Mouse (Mus musculus) intestine, embryonic 16.5 days (tissue): ENCODE data around the gene Fbf1. TPM values are rescaled to one million over a fixed set of nuclear protein-coding genes. Genes with fewer than 3 reads are reported as not detected.
"Not testable (repeated sequence)": the region's sequence is repeated elsewhere in the genome, so short reads cannot be mapped to it uniquely, and the experiment has no call there.

Experiments
- ATAC-seq: fragments of 200-750 bp; cut with Nextera tagmentation; 2 replicates; pipeline ENCODE4 v1.8.0; 2017; ENCODE audit warnings: moderate TSS enrichment, moderate library complexity
- H3K27ac ChIP-seq: fragments of 300-500 bp; sonication (generic); 2 replicates; pipeline ENCODE4 v1.5.1; 2014; ENCODE audit warnings: mild to moderate bottlenecking, low read length
- H3K27me3 ChIP-seq: fragments of 300-500 bp; sonication (generic); replicated peaks from 2 replicates; pipeline ENCODE4 v1.6.1; 2014; ENCODE audit warnings: low read length, control low read depth, mixed read lengths; ENCODE audit not compliant: control insufficient read depth, insufficient read depth
- H3K36me3 ChIP-seq: fragments of 300-500 bp; sonication (generic); 2 replicates; pipeline ENCODE4 v1.6.1; 2014; ENCODE audit warnings: low read length, control low read depth; ENCODE audit not compliant: control insufficient read depth, insufficient read depth
- H3K4me1 ChIP-seq: fragments of 300-500 bp; sonication (generic); 2 replicates; pipeline ENCODE4 v1.6.1; 2014; ENCODE audit warnings: low read length, control low read depth, mixed read lengths; ENCODE audit not compliant: control insufficient read depth, insufficient read depth
- H3K4me2 ChIP-seq: fragments of 300-500 bp; sonication (generic); 2 replicates; pipeline ENCODE4 v1.6.1; 2014; ENCODE audit warnings: low read depth, low read length, control low read depth
- H3K4me3 ChIP-seq: fragments of 300-500 bp; sonication (generic); 2 replicates; pipeline ENCODE4 v1.5.1; 2014; ENCODE audit warnings: mild to moderate bottlenecking, low read length
- H3K9ac ChIP-seq: fragments of 300-500 bp; sonication (generic); 2 replicates; pipeline ENCODE4 v1.6.1; 2014; ENCODE audit warnings: low read depth, low read length
- H3K9me3 ChIP-seq: fragments of 300-500 bp; sonication (generic); 2 replicates; pipeline ENCODE4 v1.6.1; 2016; ENCODE audit warnings: low read length, control low read depth; ENCODE audit not compliant: control insufficient read depth
- WGBS: fragments of 180-500 bp; shearing (Covaris S2); extraction: QIAGEN DNeasy Blood & Tissue Kit; methylation state at CpG from one replicate; pipeline ENCODE4 v1.1.7; 2014; 5-methylcytosine and 5-hydroxymethylcytosine counted together
- polyA plus RNA-seq: library from polyadenylated mRNA; unstranded; fragments of >200 nt; fragmentation: Nextera tagmentation; extraction: Ambion mirVana; gene quantifications from 2 replicates; pipeline ENCODE4 v1.2.1, GENCODE M21; 2015

The Fbf1 gene
- polyA plus RNA-seq, 1 experiment from 2014 or later = 15.4 TPM

- H3K9ac ChIP-seq = peak overlapping the region; percentile 60
- H3K36me3 ChIP-seq = no peaks in the 10 kb centered on the region
- 22% methylated on average over 11 of the region's 11 CpGs for WGBS
- H3K9me3 ChIP-seq = no peaks in the 10 kb centered on the region
- ATAC-seq = peak; percentile 42
- no peaks in the 10 kb centered on the region for H3K27me3 ChIP-seq
- no peak overlapping the region for H3K4me3 ChIP-seq
- peaks cover 65% of the 10 kb centered on the region for H3K4me1 ChIP-seq
- H3K4me2 ChIP-seq = peak overlapping the region; percentile 35
- peak overlapping the region; percentile 91 for H3K27ac ChIP-seq
These were observed 66.0 kb downstream of the Fbf1 start for GRCm38 (mm10) chr11:116101931-116102381.

DNA sequence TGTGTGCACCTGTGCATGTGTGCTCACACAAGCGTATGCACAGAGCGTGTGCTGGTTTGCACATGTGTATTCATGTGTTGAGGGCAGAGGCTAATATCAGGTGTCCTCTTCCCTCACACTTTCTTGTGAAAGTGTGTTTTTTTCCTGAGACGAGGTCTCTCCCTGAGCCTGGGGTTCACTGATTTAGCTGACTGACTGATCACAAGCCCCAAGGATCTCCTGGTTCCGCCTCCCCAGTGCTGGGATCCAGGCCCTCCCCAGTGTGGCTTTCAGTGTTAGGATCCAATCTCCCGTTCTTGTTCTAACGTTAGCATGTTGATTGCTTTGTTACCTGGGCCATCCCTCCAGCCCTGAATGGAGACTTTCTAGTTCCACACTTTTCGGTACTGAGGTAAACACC, 67.1 kb downstream of the Fbf1 start:
- no peak overlapping the region for H3K4me3 ChIP-seq
- H3K36me3 ChIP-seq = no peaks in the 10 kb centered on the region
- H3K27ac ChIP-seq = peak overlapping the region; percentile 91
- H3K9ac ChIP-seq = 0 out of 2 replicates have a peak overlapping the region, but pooled peaks have one; percentile 8
- H3K27me3 ChIP-seq = no peaks in the 10 kb centered on the region
- H3K9me3 ChIP-seq = peaks cover 4% of the 10 kb centered on the region
- 82% methylated on average over 7 of the region's 7 CpGs for WGBS
- H3K4me2 ChIP-seq = no peak overlapping the region
- peaks cover 53% of the 10 kb centered on the region for H3K4me1 ChIP-seq
- no peak for ATAC-seq

DNA sequence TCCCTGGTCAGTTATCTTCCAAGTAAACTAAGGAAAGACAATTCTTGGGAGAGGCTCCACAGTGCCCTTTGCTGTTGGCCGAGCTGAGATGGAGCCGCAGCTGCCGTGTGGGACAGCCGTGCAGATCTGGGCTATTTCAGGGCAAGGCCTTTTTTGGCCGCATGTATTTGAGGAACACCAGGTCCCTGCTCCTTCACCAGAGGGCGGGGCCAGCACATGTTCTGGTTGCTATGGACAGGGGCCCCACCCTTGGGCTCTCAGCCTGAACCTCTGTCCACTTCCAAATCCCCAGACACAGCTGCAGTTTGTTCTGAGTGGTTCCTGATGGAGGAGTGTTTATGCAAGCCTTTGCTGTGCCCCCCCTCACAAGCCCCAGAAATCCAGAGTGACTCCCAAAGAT, 67.6 kb downstream of the Fbf1 start:
- Histone ChIP-seq H3K9ac (peak overlapping the region; percentile 8; the same call in 1 of the 2 replicates), H3K9me3 (peaks cover 4% of the 10 kb centered on the region), H3K27ac (peak overlapping the region; percentile 91), H3K36me3 (no peaks in the 10 kb centered on the region), H3K4me1 (peaks cover 52% of the 10 kb centered on the region), H3K4me2 (no peak overlapping the region), H3K27me3 (no peaks in the 10 kb centered on the region), H3K4me3 (no peak overlapping the region)
- peak; percentile 41 for ATAC-seq
- 29% methylated on average over 6 of the region's 6 CpGs for WGBS

DNA sequence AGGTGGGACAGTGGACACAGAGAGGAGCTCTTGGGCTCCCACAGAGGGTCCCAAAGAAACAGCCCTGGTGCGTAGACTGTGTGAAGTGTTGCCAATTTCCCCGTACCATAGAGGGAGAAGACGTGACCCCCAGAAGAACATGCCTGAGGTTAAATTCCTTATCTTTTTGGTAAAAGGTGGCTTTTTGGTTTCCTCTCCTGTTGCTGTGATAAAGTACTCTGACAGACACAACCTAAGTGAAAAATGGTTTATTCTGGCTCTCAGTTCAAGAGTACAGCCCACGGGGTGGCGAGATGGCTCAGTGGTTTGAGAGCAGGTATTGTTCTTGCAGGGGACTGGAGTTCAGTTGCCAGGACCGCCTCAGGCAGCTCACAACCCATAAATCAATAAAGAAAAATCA, 68.5 kb downstream of the Fbf1 start:
- H3K27me3 ChIP-seq = no peaks in the 10 kb centered on the region
- no peak overlapping the region for H3K4me3 ChIP-seq
- ATAC-seq = no peak
- no peak overlapping the region for H3K4me2 ChIP-seq
- H3K4me1 ChIP-seq = peaks cover 49% of the 10 kb centered on the region
- 86% methylated on average over 6 of the region's 6 CpGs for WGBS
- no peaks in the 10 kb centered on the region for H3K36me3 ChIP-seq
- H3K9ac ChIP-seq = no peak overlapping the region
- H3K27ac ChIP-seq = peak overlapping the region; percentile 36
- H3K9me3 ChIP-seq = peaks cover 4% of the 10 kb centered on the region

DNA sequence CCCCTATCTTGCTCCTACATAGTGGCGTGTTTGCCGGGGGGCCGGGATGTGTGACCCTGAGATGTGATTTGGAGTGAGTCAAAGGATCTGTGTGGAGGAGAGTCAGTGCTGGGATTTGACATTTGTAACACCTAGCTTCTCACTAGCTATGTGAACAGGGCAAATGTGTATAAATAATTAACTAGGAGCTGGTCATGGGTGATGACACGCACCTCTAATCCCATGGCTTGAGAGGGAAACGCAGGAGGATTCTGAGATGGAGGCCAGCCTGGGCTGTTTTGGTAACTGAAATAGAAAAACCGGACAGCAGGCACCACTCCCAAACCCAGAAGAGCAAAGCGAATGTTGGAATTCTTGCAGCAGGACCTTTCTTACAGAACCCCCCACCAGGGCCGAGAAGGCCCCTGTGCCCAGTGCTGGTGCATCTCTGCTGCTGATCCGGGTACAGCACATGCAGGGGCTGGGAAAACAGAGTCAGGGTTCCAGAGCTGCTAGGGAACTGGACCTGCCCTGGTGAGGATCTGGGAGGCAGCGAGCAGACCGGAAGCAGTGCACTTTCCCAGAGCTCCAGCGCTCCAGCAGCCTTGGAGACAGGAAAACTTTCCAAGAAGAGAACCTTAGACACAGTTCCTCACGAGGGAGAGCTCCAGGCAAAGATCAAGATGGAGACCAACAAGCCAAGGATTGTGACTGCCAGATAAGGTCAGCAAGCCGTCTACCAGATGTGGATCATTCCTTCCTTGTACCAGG, 69.1 kb downstream of the Fbf1 start:
- WGBS = 56% methylated on average over 14 of the region's 14 CpGs
- Histone ChIP-seq H3K4me3 (no peak overlapping the region), H3K4me2 (no peak overlapping the region), H3K27ac (peak overlapping the region; percentile 36), H3K9ac (no peak overlapping the region), H3K36me3 (no peaks in the 10 kb centered on the region), H3K9me3 (peaks cover 4% of the 10 kb centered on the region), H3K27me3 (no peaks in the 10 kb centered on the region), H3K4me1 (peaks cover 44% of the 10 kb centered on the region)
- ATAC-seq = no peak

- H3K4me3 ChIP-seq = no peak overlapping the region
- H3K4me2 ChIP-seq = no peak overlapping the region
- H3K27me3 ChIP-seq = no peaks in the 10 kb centered on the region
- peaks cover 4% of the 10 kb centered on the region for H3K9me3 ChIP-seq
- no peak overlapping the region for H3K9ac ChIP-seq
- WGBS = 85% methylated on average over 5 of the region's 5 CpGs
- H3K4me1 ChIP-seq = peaks cover 24% of the 10 kb centered on the region
- no peaks in the 10 kb centered on the region for H3K36me3 ChIP-seq
- ATAC-seq = no peak
- no peak overlapping the region for H3K27ac ChIP-seq
These were observed 71.5 kb downstream of the Fbf1 start for GRCm38 (mm10) chr11:116096213-116097108.

DNA sequence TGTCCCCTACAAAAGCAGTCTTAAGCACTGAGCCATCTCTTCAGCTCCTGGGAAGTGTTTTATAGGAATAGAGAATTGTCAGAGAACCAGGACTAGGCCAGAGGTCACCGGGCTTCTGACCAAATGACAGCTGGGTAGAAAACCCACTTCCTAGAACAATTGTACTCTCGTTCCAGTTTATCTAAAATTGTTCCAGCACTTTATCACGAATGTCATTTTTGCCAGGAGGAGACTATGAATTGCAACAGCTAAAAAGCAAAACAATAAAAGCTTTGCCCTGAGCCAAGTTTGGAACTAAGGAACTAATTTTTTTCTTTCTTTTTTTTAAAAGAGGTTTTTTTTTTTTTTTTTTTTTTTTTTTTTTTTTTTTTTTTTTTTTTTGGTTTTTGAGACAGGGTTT, 72.4 kb downstream of the Fbf1 start:
- ATAC-seq = no peak
- WGBS = 53% methylated on average over 3 of the region's 3 CpGs
- no peak overlapping the region for H3K4me2 ChIP-seq
- H3K27me3 ChIP-seq = no peaks in the 10 kb centered on the region
- no peak overlapping the region for H3K27ac ChIP-seq
- no peaks in the 10 kb centered on the region for H3K36me3 ChIP-seq
- peaks cover 16% of the 10 kb centered on the region for H3K4me1 ChIP-seq
- no peak overlapping the region for H3K9ac ChIP-seq
- no peak overlapping the region for H3K4me3 ChIP-seq
- H3K9me3 ChIP-seq = peaks cover 4% of the 10 kb centered on the region

DNA sequence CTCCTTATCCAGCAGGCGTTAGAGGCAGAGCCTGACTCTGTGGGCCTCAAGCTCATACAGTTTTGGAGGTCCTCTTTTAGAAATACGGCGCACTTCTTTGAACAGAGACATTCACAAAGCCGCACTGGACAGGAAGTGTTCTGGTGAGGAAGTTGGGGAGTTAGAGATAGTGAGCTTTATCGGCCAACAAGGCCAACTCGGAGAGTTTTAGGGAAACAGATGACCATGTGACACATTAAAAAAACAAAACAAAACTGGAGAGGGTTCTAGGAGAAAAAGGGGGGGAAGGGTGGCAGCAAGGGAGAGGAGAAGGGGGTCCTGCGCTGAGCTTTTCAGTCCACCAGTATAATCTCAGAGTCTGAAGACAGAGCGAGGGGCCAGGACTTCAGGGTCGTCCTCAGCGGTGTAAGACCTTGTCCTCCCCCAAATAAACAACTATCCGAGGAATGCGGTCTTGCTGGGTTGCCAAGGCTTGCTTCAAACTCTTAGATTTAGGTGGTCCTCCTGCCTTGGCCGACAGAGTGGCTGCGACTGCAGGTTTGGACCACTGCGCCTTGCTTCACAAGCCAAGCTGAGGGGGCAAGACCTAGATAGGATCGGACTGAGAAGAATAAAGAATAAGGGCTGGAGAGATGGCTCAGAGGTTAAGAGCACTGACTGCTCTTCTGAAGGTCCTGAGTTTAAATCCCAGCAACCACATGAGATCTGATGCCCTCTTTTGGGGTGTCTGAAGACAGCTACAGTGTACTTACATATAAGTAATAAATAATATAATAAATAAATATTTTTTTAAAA, 74.0 kb downstream of the Fbf1 start:
- Histone ChIP-seq H3K4me2 (no peak overlapping the region), H3K27ac (no peak overlapping the region; the same call in 1 of the 2 replicates), H3K27me3 (no peaks in the 10 kb centered on the region), H3K9me3 (peaks cover 4% of the 10 kb centered on the region), H3K4me1 (peaks cover 5% of the 10 kb centered on the region; the same call in 1 of the 2 replicates), H3K4me3 (no peak overlapping the region), H3K9ac (no peak overlapping the region), H3K36me3 (no peaks in the 10 kb centered on the region)
- no peak for ATAC-seq
- 45% methylated on average over 16 of the region's 16 CpGs for WGBS

DNA sequence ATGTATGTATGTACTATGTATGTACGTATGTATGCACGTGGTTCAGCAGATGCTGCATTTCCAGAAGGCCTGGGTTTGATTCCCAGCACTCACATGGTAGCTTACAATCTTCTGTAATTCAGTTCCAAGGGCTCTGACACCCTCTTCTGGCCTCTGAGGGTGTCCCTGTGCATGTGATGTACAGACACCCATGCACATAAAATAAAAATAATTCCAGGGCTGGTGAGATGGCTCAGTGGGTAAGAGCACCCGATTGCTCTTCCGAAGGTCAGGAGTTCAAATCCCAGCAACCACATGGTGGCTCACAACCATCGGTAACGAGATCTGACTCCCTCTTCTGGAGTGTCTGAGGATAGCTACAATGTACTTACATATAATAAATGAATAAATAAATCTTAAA, 75.0 kb downstream of the Fbf1 start:
- not testable (repeated sequence) for H3K4me1 ChIP-seq, ATAC-seq, H3K27ac ChIP-seq, H3K9ac ChIP-seq, H3K4me3 ChIP-seq, H3K9me3 ChIP-seq, H3K27me3 ChIP-seq, H3K4me2 ChIP-seq, H3K36me3 ChIP-seq
- 89% methylated on average over 6 of the region's 6 CpGs for WGBS
